Mouse (Mus musculus) embryonic facial prominence, embryonic 11.5 days (tissue): ENCODE results near the gene Acnat1. TPM values are rescaled to one million over a fixed set of nuclear protein-coding genes. Genes with fewer than 3 reads are reported as not detected.
"Not testable (repeated sequence)": the region's sequence is repeated elsewhere in the genome, so short reads cannot be mapped to it uniquely, and the experiment has no call there.

Experiments
- ATAC-seq: fragments of 200-750 bp; cut with Nextera tagmentation; replicated peaks from 2 replicates; pipeline ENCODE4 v1.8.0; 2017; ENCODE audit warnings: low read depth; ENCODE audit not compliant: insufficient number of reproducible peaks, low FRiP score, low TSS enrichment
- DNase-seq: peaks from one replicate; pipeline ENCODE4 v3.0.0-alpha.2; 2015; ENCODE audit warnings: low spot score
- H3K27ac ChIP-seq: fragments of 300-500 bp; sonication (generic); replicated peaks from 2 replicates; pipeline ENCODE4 v1.5.1; 2014; ENCODE audit warnings: mild to moderate bottlenecking, low read depth, low read length, control low read depth
- H3K27me3 ChIP-seq: fragments of 300-500 bp; sonication (generic); 2 replicates; pipeline ENCODE4 v1.6.1; 2014; ENCODE audit warnings: mild to moderate bottlenecking, low read length, moderate library complexity, mixed read lengths; ENCODE audit not compliant: control insufficient read depth, insufficient read depth
- H3K36me3 ChIP-seq: fragments of 300-500 bp; sonication (generic); replicated peaks from 2 replicates; pipeline ENCODE4 v1.6.1; 2014; ENCODE audit warnings: low read depth, mild to moderate bottlenecking, low read length, moderate library complexity, mixed read lengths; ENCODE audit not compliant: control insufficient read depth, insufficient read depth
- H3K4me1 ChIP-seq: fragments of 300-500 bp; sonication (generic); 2 replicates; pipeline ENCODE4 v1.6.1; 2014; ENCODE audit warnings: low read length, mixed read lengths; ENCODE audit not compliant: control insufficient read depth, insufficient read depth
- H3K4me2 ChIP-seq: fragments of 300-500 bp; sonication (generic); 2 replicates; pipeline ENCODE4 v1.6.1; 2014; ENCODE audit warnings: low read depth, mild to moderate bottlenecking, control low read depth, low read length, moderate library complexity
- H3K4me3 ChIP-seq: fragments of 300-500 bp; sonication (generic); 2 replicates; pipeline ENCODE4 v1.5.1; 2014; ENCODE audit warnings: low read depth, low read length, control low read depth
- H3K9ac ChIP-seq: fragments of 300-500 bp; sonication (generic); replicated peaks from 2 replicates; pipeline ENCODE4 v1.6.1; 2014; ENCODE audit warnings: mild to moderate bottlenecking, control low read depth, low read length
- H3K9me3 ChIP-seq: fragments of 300-500 bp; sonication (generic); replicated peaks from 2 replicates; pipeline ENCODE4 v1.6.1; 2016; ENCODE audit warnings: mild to moderate bottlenecking, low read length, inconsistent platforms, mixed read lengths; ENCODE audit not compliant: control insufficient read depth
- WGBS: fragments of 180-500 bp; shearing (Covaris S2); extraction: QIAGEN DNeasy Blood & Tissue Kit; methylation state at CpG from one replicate; pipeline ENCODE4 v1.1.7; 2014; 5-methylcytosine and 5-hydroxymethylcytosine counted together
- polyA plus RNA-seq: library from polyadenylated mRNA; unstranded; fragments of >200 nt; fragmentation: Nextera tagmentation; extraction: Ambion mirVana; gene quantifications from 2 replicates; pipeline ENCODE4 v1.2.1, GENCODE M21; 2014

The Acnat1 gene
- polyA plus RNA-seq, 1 experiment from 2014 or later = not detected

DNA sequence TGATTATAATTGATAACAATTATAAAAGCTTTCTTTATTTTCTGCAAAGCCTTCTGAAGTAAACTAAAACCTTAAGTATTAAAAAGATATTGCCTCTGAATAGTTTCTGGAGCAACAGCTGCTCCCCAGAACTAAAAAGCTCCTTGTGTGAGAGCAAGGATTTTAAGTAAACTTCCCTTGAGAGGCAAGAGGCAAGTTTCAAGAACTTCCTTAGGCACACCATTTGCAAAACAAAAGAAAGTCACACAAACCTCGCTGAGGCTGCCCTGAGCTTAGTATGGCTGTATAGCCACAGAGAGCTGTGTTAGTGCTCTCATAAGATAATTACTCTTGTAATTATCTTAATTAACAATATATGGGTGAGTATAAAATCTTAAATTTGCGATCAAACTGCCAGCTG lies 5.3 kb upstream of the Acnat1 start:
- not testable (repeated sequence) for H3K4me1 ChIP-seq, H3K4me3 ChIP-seq, DNase-seq, H3K27ac ChIP-seq, H3K36me3 ChIP-seq, ATAC-seq, H3K9me3 ChIP-seq, H3K27me3 ChIP-seq, H3K4me2 ChIP-seq, H3K9ac ChIP-seq
- WGBS = 16% methylated on average over 2 of the region's 2 CpGs

DNA sequence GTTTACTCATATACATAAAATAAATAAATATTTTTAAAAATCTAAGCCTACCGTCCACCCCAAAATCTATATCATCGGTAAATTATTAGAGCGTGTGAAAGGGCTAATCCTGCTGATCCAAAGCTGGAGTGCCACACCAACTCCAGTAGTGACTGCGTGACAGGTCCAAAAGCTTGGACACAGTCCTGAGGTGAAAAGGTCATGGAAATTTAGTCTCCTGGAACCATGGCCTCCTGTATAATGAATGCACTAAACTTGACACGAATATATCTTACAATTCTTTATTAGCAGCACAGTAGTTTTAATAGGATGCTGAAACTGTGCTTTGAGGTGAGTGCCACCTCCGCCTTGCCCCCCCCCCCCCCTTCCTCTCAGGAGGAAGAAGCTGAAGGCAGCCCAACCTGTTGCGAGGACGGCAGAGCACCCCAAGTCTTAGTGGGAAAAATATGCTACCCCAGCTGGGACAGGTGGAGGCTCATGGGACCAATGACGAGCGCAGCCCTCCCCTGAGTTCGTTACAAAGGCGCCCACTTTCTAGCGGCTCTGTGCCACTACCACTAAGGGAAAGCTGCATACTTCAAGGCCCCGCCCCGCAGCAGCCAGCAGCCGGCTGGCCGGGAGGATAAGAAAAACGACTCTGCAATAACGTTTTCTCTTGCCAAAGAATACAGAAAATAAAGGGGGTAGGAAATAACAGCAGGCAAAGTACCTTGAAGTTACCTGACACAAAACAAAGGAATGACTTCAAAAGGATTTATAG lies 4.6 kb upstream of the Acnat1 start:
- no peaks in the 10 kb centered on the region for H3K27me3 ChIP-seq
- H3K4me3 ChIP-seq = no peak overlapping the region
- ATAC-seq = peak; percentile 70; the same call in 1 of the 2 replicates
- DNase-seq = peak; percentile 56
- 21% methylated on average over 19 of the region's 19 CpGs for WGBS
- H3K9me3 ChIP-seq = no peaks in the 10 kb centered on the region
- H3K9ac ChIP-seq = no peak overlapping the region
- no peaks in the 10 kb centered on the region for H3K4me1 ChIP-seq
- no peaks in the 10 kb centered on the region for H3K36me3 ChIP-seq
- H3K27ac ChIP-seq = no peak overlapping the region
- H3K4me2 ChIP-seq = peak overlapping the region; percentile 16

DNA sequence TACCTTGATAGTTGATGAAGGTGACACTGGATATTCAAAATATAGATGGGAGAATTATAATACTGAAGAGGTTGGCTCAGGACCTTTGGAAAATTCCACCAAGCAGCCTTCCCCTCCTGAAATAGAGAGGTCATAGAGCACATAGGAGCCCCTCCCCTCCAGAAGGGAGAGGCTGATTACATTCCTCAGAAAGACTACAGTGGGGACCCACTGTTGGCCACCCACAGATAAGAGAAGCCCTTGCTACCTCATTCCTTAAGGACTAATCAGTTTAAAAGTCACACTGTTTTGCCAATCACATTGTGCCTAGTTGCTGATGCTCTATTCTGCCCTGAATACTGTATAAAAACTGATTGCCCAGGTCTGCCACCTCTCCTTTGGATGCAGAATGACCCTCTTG lies 871 bp upstream of the Acnat1 start:
- Histone ChIP-seq H3K4me2 (no peak overlapping the region), H3K9ac (no peak overlapping the region), H3K27me3 (no peaks in the 10 kb centered on the region), H3K36me3 (no peaks in the 10 kb centered on the region), H3K4me3 (no peak overlapping the region), H3K9me3 (no peaks in the 10 kb centered on the region), H3K4me1 (no peaks in the 10 kb centered on the region), H3K27ac (no peak overlapping the region)
- no peak for ATAC-seq
- DNase-seq = no peak

DNA sequence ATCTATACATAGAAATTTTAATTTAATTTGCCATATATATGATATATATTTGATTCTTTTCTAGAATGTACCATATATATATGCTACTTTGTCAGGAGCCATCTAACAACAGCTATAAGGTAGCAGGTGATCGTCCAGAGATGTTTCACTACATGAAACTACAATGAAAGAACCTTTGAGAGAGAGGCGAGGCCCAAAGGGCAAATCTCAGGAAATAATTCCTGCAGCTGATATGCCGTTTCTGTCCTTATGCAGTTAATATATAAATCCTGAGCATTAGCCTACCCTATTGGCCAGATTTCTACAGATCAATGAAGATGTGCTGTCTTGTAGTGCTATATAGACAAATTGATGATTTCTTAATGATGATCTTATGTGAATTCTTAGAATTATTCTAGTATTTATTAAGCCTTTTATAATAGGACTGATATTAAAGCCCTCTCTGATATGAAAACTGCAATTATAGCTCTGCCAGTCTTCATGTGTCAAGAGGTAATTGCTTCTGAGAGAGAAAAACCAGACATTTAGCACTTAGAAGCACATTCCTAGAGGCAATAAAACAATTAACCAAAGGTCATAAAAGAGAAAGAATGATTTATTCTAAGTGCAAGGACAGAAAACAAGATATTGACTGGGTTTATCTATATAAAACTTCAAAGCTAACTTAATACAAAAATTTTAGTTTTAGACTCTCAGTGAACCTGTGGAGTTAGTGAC lies 4.1 kb downstream of the Acnat1 start:
- H3K4me1 ChIP-seq = no peaks in the 10 kb centered on the region
- no peak overlapping the region for H3K27ac ChIP-seq
- H3K4me3 ChIP-seq = no peak overlapping the region
- no peak overlapping the region for H3K4me2 ChIP-seq
- 81% methylated on average over 3 of the region's 3 CpGs for WGBS
- no peaks in the 10 kb centered on the region for H3K36me3 ChIP-seq
- ATAC-seq (no peak), DNase-seq (no peak)
- no peak overlapping the region for H3K9ac ChIP-seq
- H3K9me3 ChIP-seq = no peaks in the 10 kb centered on the region
- H3K27me3 ChIP-seq = no peaks in the 10 kb centered on the region

- WGBS = 93% methylated on average over 6 of the region's 6 CpGs
Measured at GRCm38 (mm10) chr4:49467360-49467759, 6.4 kb downstream of the Acnat1 start.

GRCm38 (mm10) chr4:49456171-49456570 lies 17.5 kb downstream of the Acnat1 start:
- no peaks in the 10 kb centered on the region for H3K27me3 ChIP-seq
- no peaks in the 10 kb centered on the region for H3K9me3 ChIP-seq
- H3K9ac ChIP-seq = no peak overlapping the region
- whole genome bisulfite sequencing = 62% methylated on average over 2 of the region's 2 CpGs
- no peak for ATAC-seq
- no peaks in the 10 kb centered on the region for H3K4me1 ChIP-seq
- H3K4me2 ChIP-seq = no peak overlapping the region
- no peak overlapping the region for H3K27ac ChIP-seq
- H3K4me3 ChIP-seq = no peak overlapping the region
- DNase-seq = peak; percentile 4
- no peaks in the 10 kb centered on the region for H3K36me3 ChIP-seq

More at GRCm38 (mm10) chr4:49467360-49467759, 6.4 kb downstream of the Acnat1 start:
- H3K9me3 ChIP-seq = no peaks in the 10 kb centered on the region
- no peak overlapping the region for H3K4me3 ChIP-seq
- no peaks in the 10 kb centered on the region for H3K36me3 ChIP-seq
- no peak for ATAC-seq
- H3K9ac ChIP-seq = no peak overlapping the region
- H3K27ac ChIP-seq = no peak overlapping the region
- H3K27me3 ChIP-seq = no peaks in the 10 kb centered on the region
- no peak for DNase-seq
- no peaks in the 10 kb centered on the region for H3K4me1 ChIP-seq
- H3K4me2 ChIP-seq = no peak overlapping the region

- no peak for DNase-seq
Measured at GRCm38 (mm10) chr4:49451848-49452551, 21.7 kb downstream of the Acnat1 start.

More at GRCm38 (mm10) chr4:49451848-49452551, 21.7 kb downstream of the Acnat1 start:
- H3K27ac ChIP-seq = no peak overlapping the region
- H3K4me3 ChIP-seq = no peak overlapping the region
- no peaks in the 10 kb centered on the region for H3K27me3 ChIP-seq
- H3K4me1 ChIP-seq = no peaks in the 10 kb centered on the region
- WGBS = 69% methylated on average over 1 of the region's 1 CpGs
- no peaks in the 10 kb centered on the region for H3K36me3 ChIP-seq
- no peaks in the 10 kb centered on the region for H3K9me3 ChIP-seq
- H3K4me2 ChIP-seq = no peak overlapping the region
- no peak overlapping the region for H3K9ac ChIP-seq
- ATAC-seq = no peak
